Mouse (Mus musculus): ENCODE data around the gene E2f3.

GRCm38 (mm10) chr13:29944493-29944892 lies 41.4 kb downstream of the E2f3 start:
- TF ChIP-seq POLR2A (IDR thresholded peaks at IDR 0.05; ENCODE audit: insufficient read depth, low read depth, low read length) (no peak), CTCF (IDR thresholded peaks at IDR 0.05) (no peak)
